Mouse (Mus musculus) embryonic facial prominence, embryonic 12.5 days (tissue): ENCODE results near the gene Gm49361. TPM values are rescaled to one million over a fixed set of nuclear protein-coding genes. Genes with fewer than 3 reads are reported as not detected.

Experiments used
- ATAC-seq: fragments of 200-750 bp; cut with Nextera tagmentation; 2 replicates; pipeline ENCODE4 v1.8.0; 2017; ENCODE audit not compliant: insufficient number of reproducible peaks, insufficient read depth, low FRiP score, low TSS enrichment
- H3K27ac ChIP-seq: fragments of 300-500 bp; sonication (generic); 2 replicates; pipeline ENCODE4 v1.5.1; 2016; ENCODE audit warnings: mild to moderate bottlenecking
- H3K27me3 ChIP-seq: fragments of 300-500 bp; sonication (generic); 2 replicates; pipeline ENCODE4 v1.6.1; 2016; ENCODE audit warnings: mild to moderate bottlenecking, moderate library complexity
- H3K36me3 ChIP-seq: fragments of 300-500 bp; sonication (generic); 2 replicates; pipeline ENCODE4 v1.6.1; 2016; ENCODE audit warnings: mild to moderate bottlenecking
- H3K4me1 ChIP-seq: fragments of 300-500 bp; sonication (generic); 2 replicates; pipeline ENCODE4 v1.6.1; 2016
- H3K4me2 ChIP-seq: fragments of 300-500 bp; sonication (generic); replicated peaks from 2 replicates; pipeline ENCODE4 v1.6.1; 2016; ENCODE audit warnings: mild to moderate bottlenecking, moderate library complexity
- H3K4me3 ChIP-seq: fragments of 300-500 bp; sonication (generic); 2 replicates; pipeline ENCODE4 v1.5.1; 2016; ENCODE audit warnings: mild to moderate bottlenecking
- H3K9ac ChIP-seq: fragments of 300-500 bp; sonication (generic); 2 replicates; pipeline ENCODE4 v1.6.1; 2016; ENCODE audit warnings: mild to moderate bottlenecking, moderate library complexity
- H3K9me3 ChIP-seq: fragments of 300-500 bp; sonication (generic); 2 replicates; pipeline ENCODE4 v1.6.1; 2016; ENCODE audit warnings: mild to moderate bottlenecking, moderate library complexity
- WGBS: fragments of 180-500 bp; shearing (Covaris S2); methylation state at CpG from one replicate; pipeline ENCODE4 v1.1.7; 2016; 5-methylcytosine and 5-hydroxymethylcytosine counted together
- polyA plus RNA-seq: library from polyadenylated mRNA; unstranded; fragments of >200 nt; fragmentation: Nextera tagmentation; extraction: Ambion mirVana; gene quantifications from 2 replicates; pipeline ENCODE4 v1.2.1, GENCODE M21; 2016

Gm49361 gene
- polyA plus RNA-seq, 1 experiment from 2014 or later = not detected

DNA sequence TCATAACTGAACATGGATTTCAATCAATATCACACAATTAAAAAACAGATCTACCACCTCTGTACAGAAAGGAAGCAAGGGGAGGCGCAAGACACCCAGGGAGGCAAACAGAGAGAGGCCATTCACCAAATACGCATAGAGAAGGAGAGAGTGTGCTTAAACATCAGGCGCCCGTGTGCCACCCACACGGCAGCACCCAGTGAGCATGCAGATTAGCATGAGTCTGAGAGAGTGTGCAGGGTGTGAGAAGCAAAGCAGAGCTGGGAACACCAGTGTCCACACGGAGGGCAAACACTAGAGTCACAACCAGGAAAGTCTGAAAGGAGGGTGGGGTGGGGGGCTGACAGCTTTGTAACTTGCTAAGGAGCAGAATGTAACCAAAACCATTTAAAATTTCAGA, 130.1 kb downstream of the Gm49361 start:
- Histone ChIP-seq H3K9ac (no peak overlapping the region), H3K36me3 (0 out of 2 replicates have a peak, but pooled peaks cover 4% of the 10 kb centered on the region), H3K4me3 (no peak overlapping the region), H3K4me1 (peaks cover 6% of the 10 kb centered on the region; the same call in 1 of the 2 replicates), H3K27ac (no peak overlapping the region), H3K4me2 (no peak overlapping the region), H3K27me3 (no peaks in the 10 kb centered on the region), H3K9me3 (no peaks in the 10 kb centered on the region)
- 94% methylated on average over 6 of the region's 6 CpGs for WGBS
- ATAC-seq = no peak

DNA sequence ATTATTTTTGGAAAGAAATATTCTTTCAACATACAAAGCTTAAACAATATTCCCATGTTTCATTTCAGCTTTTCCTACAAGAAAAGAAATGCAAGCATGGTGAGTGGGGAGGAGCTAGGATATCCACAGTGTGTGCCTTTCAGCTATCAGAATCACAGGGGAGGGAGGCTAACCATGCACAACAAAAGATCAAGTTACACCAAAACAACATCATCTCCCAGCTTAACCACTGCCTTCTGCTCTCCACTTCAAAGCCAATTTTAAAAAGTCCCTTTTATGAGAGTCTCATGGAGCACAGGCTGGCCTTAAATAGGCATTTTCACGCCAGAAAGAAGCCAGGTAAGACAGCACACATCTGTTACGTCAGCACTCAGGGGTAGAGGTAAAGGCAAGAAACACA, 134.9 kb downstream of the Gm49361 start:
- no peak for ATAC-seq
- Histone ChIP-seq H3K4me3 (no peak overlapping the region), H3K27ac (peak overlapping the region; percentile 8; the same call in 1 of the 2 replicates), H3K9ac (no peak overlapping the region), H3K36me3 (no peaks in the 10 kb centered on the region), H3K4me1 (peaks cover 10% of the 10 kb centered on the region; the same call in 1 of the 2 replicates), H3K9me3 (no peaks in the 10 kb centered on the region), H3K27me3 (no peaks in the 10 kb centered on the region), H3K4me2 (no peak overlapping the region)
- WGBS = 34% methylated on average over 2 of the region's 2 CpGs

DNA sequence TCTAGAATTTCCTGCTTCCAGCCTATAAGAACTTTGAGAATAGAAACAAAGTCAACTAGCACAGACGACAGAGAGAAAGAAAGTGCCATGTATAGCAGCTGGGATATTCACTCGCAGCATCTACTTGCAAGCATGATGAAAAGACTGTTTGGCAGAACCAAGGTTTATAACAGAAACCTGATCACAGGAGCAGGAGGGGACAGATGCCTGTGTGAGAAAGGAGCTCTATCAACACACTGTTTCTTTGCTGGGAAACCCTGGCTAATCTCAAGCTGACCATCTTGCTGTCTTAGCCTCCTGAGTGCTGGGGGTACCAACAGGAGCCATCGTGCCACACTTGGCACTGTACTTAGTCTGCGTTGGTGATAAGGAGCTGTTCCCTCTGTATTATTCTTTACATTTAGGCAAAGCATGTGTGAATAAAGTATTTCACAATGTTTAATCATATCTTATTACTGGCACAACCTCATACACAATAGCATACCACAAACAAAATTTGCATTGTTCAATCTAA, 136.0 kb downstream of the Gm49361 start:
- WGBS = 78% methylated on average over 4 of the region's 4 CpGs
- no peak for ATAC-seq
- Histone ChIP-seq H3K27me3 (no peaks in the 10 kb centered on the region), H3K9me3 (no peaks in the 10 kb centered on the region), H3K36me3 (no peaks in the 10 kb centered on the region), H3K4me2 (no peak overlapping the region), H3K4me3 (no peak overlapping the region), H3K4me1 (peaks cover 10% of the 10 kb centered on the region; the same call in 1 of the 2 replicates), H3K9ac (no peak overlapping the region), H3K27ac (peak overlapping the region; percentile 36; the same call in 1 of the 2 replicates)

DNA sequence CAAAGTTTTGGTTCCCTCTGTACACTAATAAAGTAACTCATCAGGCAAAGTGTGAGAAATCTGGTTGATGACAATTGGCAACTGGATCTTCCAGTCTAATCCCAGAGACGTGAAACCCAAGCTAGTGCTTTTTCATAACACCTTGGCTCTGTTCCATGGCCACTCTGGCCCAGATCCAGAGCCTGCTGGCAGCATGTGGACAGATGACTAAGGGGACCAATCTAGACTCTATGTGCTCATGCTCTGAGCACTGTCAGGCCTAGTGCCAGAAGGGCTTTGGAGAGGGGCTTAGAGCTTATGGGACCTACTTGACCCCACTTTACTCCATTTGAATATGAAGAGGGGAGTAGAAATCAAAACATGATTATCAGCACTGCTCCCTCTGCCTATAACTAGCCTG, 138.4 kb downstream of the Gm49361 start:
- no peak overlapping the region for H3K9ac ChIP-seq
- peaks cover 10% of the 10 kb centered on the region; the same call in 1 of the 2 replicates for H3K4me1 ChIP-seq
- H3K27ac ChIP-seq = 0 out of 2 replicates have a peak overlapping the region, but pooled peaks have one; percentile 4
- ATAC-seq = peak; percentile 87
- no peak overlapping the region for H3K4me2 ChIP-seq
- no peak overlapping the region for H3K4me3 ChIP-seq
- H3K36me3 ChIP-seq = peaks cover 13% of the 10 kb centered on the region
- H3K27me3 ChIP-seq = no peaks in the 10 kb centered on the region
- H3K9me3 ChIP-seq = no peaks in the 10 kb centered on the region
- WGBS = 25% methylated on average over 1 of the region's 1 CpGs

DNA sequence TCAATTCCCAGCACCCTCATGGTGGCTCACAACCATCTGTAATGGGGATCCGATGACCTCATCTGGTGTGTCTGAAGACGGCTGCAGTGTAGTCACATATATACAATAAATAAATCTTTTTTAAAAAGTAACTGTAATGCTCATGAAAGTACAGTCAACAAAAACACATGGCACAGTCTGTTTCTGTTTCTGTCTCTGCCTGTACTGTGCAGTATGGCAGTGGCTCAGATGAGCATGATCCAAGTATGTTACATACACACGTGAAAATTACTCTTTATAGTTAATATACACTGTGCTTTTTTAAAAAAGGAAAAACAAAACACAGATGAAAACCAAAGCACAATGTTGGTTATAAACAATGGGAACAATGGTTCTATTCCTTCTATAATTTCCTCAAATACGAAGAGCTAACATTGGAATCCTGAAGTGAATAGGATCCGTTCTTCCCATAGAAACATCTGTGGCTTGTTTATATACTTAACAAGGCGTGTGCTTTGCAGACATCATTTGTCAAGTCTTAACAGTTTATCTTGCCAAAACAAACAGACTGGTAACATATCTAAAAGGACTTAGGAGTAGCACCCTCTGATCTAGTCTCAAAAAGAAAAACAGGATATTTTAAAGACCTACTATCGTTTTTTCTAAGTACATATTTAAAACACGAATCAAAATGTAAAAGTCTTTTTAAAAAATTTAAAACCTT, 139.1 kb downstream of the Gm49361 start:
- ATAC-seq = no peak
- no peak overlapping the region for H3K27ac ChIP-seq
- H3K4me1 ChIP-seq = peaks cover 10% of the 10 kb centered on the region; the same call in 1 of the 2 replicates
- H3K4me3 ChIP-seq = no peak overlapping the region
- no peak overlapping the region for H3K4me2 ChIP-seq
- H3K27me3 ChIP-seq = no peaks in the 10 kb centered on the region
- peaks cover 16% of the 10 kb centered on the region for H3K36me3 ChIP-seq
- no peaks in the 10 kb centered on the region for H3K9me3 ChIP-seq
- H3K9ac ChIP-seq = no peak overlapping the region
- WGBS = 69% methylated on average over 8 of the region's 8 CpGs

DNA sequence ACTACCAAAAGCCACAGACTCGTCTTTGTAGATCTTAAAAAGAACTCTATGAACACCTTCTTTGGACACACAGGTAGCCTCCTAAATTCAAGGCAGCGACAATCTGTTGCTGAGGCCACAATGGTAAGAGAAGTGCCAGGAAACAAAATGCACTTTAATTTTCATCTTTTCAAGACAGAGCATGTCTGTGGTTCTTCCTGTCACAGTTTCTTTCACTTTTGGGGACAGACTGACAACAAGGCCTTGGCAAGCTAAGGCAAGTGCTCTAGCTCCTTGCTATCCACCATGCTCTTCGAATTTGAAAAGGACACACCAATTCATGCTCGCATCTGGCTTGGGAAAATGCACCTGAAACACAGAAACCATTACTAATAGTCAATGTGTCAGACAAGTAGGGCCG, 152.6 kb downstream of the Gm49361 start:
- Histone ChIP-seq H3K27ac (no peak overlapping the region), H3K4me1 (no peaks in the 10 kb centered on the region), H3K4me2 (no peak overlapping the region), H3K9me3 (no peaks in the 10 kb centered on the region), H3K9ac (no peak overlapping the region), H3K27me3 (no peaks in the 10 kb centered on the region), H3K4me3 (no peak overlapping the region), H3K36me3 (peaks cover 69% of the 10 kb centered on the region)
- WGBS = 95% methylated on average over 5 of the region's 5 CpGs
- ATAC-seq = no peak

Other genes starting within 250 kb of the Gm49361 start
- 4.3 and 4.9 TPM in 2 replicates for gene Il17d, start 221.3 kb downstream of the Gm49361 start, polyA plus RNA-seq
- gene Eef1akmt1, start 174.5 kb downstream of the Gm49361 start, polyA plus RNA-seq = 95.3 TPM in 2 replicates
- 31.6 and 32.7 TPM in 2 replicates for gene Xpo4, start 80.7 kb downstream of the Gm49361 start, polyA plus RNA-seq
- 25.4 and 26.3 TPM in 2 replicates for gene Lats2, start 12.3 kb upstream of the Gm49361 start, polyA plus RNA-seq
- 27.8 and 39.3 TPM in 2 replicates for gene Sap18, start 52.1 kb upstream of the Gm49361 start, polyA plus RNA-seq
- gene Ska3, start 80.1 kb upstream of the Gm49361 start, polyA plus RNA-seq = 43.9 and 46.7 TPM in 2 replicates
- 127 and 137 TPM in 2 replicates for gene Mrpl57, start 80.1 kb upstream of the Gm49361 start, polyA plus RNA-seq
- gene Zdhhc20, start 144.2 kb upstream of the Gm49361 start, polyA plus RNA-seq = 73.0 and 79.6 TPM in 2 replicates